Mouse (Mus musculus) stomach, embryonic 16.5 days (tissue): ENCODE results near the gene Chmp2a. TPM values are rescaled to one million over a fixed set of nuclear protein-coding genes. Genes with fewer than 3 reads are reported as not detected.

Experiments
- ATAC-seq: fragments of 200-750 bp; cut with Nextera tagmentation; 2 replicates; pipeline ENCODE4 v1.8.0; 2017; ENCODE audit warnings: moderate number of reproducible peaks, moderate TSS enrichment; ENCODE audit not compliant: insufficient read depth, low FRiP score
- H3K27ac ChIP-seq: fragments of 300-500 bp; sonication (generic); 2 replicates; pipeline ENCODE4 v1.5.1; 2014; ENCODE audit warnings: low read length
- H3K27me3 ChIP-seq: fragments of 300-500 bp; sonication (generic); 2 replicates; pipeline ENCODE4 v1.6.1; 2014; ENCODE audit warnings: low read length, control low read depth, mixed read lengths; ENCODE audit not compliant: control insufficient read depth, insufficient read depth
- H3K36me3 ChIP-seq: fragments of 300-500 bp; sonication (generic); 2 replicates; pipeline ENCODE4 v1.6.1; 2014; ENCODE audit warnings: low read length; ENCODE audit not compliant: control insufficient read depth, insufficient read depth
- H3K4me1 ChIP-seq: fragments of 300-500 bp; sonication (generic); 2 replicates; pipeline ENCODE4 v1.6.1; 2014; ENCODE audit warnings: low read length, control low read depth, mixed read lengths; ENCODE audit not compliant: control insufficient read depth, insufficient read depth
- H3K4me2 ChIP-seq: fragments of 300-500 bp; sonication (generic); 2 replicates; pipeline ENCODE4 v1.6.1; 2014; ENCODE audit warnings: low read depth, low read length, mixed read lengths
- H3K4me3 ChIP-seq: fragments of 300-500 bp; sonication (generic); replicated peaks from 2 replicates; pipeline ENCODE4 v1.5.1; 2014; ENCODE audit warnings: mild to moderate bottlenecking, low read length
- H3K9ac ChIP-seq: fragments of 300-500 bp; sonication (generic); 2 replicates; pipeline ENCODE4 v1.6.1; 2014; ENCODE audit warnings: low read length
- H3K9me3 ChIP-seq: fragments of 300-500 bp; sonication (generic); replicated peaks from 2 replicates; pipeline ENCODE4 v1.6.1; 2016; ENCODE audit warnings: low read length, control low read depth; ENCODE audit not compliant: control insufficient read depth
- WGBS: fragments of 180-500 bp; shearing (Covaris S2); extraction: QIAGEN DNeasy Blood & Tissue Kit; methylation state at CpG from one replicate; pipeline ENCODE4 v1.1.7; 2014; 5-methylcytosine and 5-hydroxymethylcytosine counted together
- polyA plus RNA-seq: library from polyadenylated mRNA; unstranded; fragments of >200 nt; fragmentation: Nextera tagmentation; extraction: Ambion mirVana; gene quantifications from 2 replicates; pipeline ENCODE4 v1.2.1, GENCODE M21; 2015

Gene Chmp2a
- polyA plus RNA-seq, 1 experiment from 2014 or later, result 189 TPM

DNA sequence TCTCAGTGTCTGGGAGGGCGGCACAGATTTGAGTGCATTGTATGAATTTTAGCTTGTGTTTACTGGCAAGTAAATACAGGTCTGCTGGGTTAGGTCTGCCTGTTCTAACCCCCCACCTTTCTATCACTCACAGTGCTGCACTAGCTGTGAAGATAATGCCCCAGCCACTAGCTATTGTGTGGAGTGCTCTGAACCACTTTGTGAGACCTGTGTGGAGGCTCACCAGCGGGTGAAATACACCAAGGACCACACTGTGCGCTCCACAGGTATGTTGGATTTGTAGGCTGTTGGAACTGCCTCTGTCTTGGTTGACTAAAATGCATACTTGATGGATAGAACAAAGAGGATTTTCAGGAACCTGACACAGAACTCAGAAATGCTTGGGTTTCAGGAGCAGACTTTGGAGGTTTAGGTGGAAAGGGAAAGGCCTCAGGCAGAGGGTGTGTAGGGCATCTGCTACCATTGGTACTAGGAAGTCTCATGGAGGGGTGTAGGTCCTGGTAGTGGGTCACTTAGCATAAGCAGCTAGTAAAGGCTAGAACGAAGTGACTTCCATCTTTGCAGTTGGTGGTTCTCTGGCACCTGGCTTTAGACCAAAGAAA is 9.0 kb downstream of the Chmp2a start:
- H3K9ac ChIP-seq, result peak overlapping the region; percentile 97
- peak overlapping the region; percentile 85 for H3K4me3 ChIP-seq
- H3K27ac ChIP-seq, result peak overlapping the region; percentile 6; the same call in 1 of the 2 replicates
- peaks cover 38% of the 10 kb centered on the region for H3K36me3 ChIP-seq
- peaks cover 22% of the 10 kb centered on the region for H3K4me1 ChIP-seq
- no peaks in the 10 kb centered on the region for H3K9me3 ChIP-seq
- 22% methylated on average over 4 of the region's 4 CpGs for WGBS
- no peaks in the 10 kb centered on the region for H3K27me3 ChIP-seq
- peak overlapping the region; percentile 73 for H3K4me2 ChIP-seq
- ATAC-seq, result no peak

DNA sequence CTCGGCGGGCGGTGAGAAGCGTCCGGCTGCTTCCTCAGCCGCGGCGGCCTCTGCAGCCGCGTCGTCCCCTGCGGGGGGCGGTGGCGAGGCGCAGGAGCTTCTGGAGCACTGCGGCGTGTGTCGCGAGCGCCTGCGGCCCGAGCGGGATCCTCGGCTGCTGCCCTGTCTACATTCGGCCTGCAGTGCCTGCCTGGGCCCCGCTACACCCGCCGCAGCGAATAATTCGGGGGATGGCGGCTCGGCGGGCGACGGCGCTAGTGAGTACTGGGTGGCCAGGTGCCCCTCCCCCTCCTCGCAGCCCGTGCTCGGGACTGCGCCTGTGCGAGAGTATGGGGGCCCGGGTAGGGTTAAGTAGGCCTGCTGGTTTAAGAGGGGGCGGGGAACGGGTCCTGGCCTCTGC is 9.8 kb downstream of the Chmp2a start:
- H3K9ac ChIP-seq, result peak overlapping the region; percentile 97
- no peaks in the 10 kb centered on the region for H3K27me3 ChIP-seq
- under 1% methylated on average over 44 of the region's 44 CpGs for WGBS
- H3K36me3 ChIP-seq, result peaks cover 30% of the 10 kb centered on the region
- no peaks in the 10 kb centered on the region for H3K9me3 ChIP-seq
- H3K27ac ChIP-seq, result peak overlapping the region; percentile 100
- H3K4me1 ChIP-seq, result peaks cover 22% of the 10 kb centered on the region
- ATAC-seq, result peak; percentile 54
- peak overlapping the region; percentile 85 for H3K4me3 ChIP-seq
- peak overlapping the region; percentile 73 for H3K4me2 ChIP-seq

DNA sequence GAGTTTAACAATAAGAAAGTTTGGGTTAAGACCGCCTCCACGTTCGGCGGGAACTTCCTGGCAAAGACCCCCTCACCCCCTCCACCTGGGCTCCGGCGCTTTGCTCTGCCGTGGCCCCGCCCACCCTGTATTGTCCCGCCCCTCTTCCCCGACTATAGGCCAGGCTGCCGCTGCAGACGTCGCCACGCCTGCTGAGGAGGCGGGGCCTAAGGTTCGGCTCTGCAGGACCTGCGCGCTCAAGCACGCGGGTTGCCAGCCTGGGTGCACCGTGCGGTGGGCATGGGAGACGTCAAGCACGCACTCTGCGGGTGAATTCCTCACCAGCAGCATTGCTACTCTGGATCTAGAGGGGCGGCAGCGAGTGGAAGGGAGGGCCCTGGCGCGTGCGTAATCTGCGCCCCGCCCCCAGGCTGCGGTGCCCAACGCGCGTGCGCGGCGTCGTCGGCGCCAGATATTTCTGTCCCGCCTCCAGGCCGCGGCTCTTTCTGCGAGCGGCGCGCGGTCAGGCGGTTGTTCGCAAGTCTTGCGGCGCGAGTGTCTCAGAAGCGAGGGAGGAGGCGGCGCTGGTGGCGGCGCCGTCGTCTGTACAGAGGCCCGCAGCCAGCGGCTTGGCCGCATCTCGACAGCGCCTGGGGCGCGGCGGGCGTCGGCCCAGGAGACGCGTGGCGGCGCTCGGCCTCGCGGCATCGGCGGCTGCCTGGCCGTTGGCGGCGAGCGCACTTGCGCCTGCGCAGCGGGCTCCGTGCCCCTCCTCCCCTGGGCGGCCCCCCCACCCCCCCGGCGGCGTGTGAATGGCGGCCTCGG is 10.5 kb downstream of the Chmp2a start:
- Histone ChIP-seq H3K4me1 (peaks cover 22% of the 10 kb centered on the region), H3K27ac (peak overlapping the region; percentile 100), H3K4me2 (peak overlapping the region; percentile 73), H3K4me3 (peak overlapping the region; percentile 85), H3K36me3 (peaks cover 24% of the 10 kb centered on the region), H3K9ac (peak overlapping the region; percentile 97), H3K9me3 (no peaks in the 10 kb centered on the region), H3K27me3 (no peaks in the 10 kb centered on the region)
- peak; percentile 88 for ATAC-seq
- WGBS, result under 1% methylated on average over 81 of the region's 95 CpGs

DNA sequence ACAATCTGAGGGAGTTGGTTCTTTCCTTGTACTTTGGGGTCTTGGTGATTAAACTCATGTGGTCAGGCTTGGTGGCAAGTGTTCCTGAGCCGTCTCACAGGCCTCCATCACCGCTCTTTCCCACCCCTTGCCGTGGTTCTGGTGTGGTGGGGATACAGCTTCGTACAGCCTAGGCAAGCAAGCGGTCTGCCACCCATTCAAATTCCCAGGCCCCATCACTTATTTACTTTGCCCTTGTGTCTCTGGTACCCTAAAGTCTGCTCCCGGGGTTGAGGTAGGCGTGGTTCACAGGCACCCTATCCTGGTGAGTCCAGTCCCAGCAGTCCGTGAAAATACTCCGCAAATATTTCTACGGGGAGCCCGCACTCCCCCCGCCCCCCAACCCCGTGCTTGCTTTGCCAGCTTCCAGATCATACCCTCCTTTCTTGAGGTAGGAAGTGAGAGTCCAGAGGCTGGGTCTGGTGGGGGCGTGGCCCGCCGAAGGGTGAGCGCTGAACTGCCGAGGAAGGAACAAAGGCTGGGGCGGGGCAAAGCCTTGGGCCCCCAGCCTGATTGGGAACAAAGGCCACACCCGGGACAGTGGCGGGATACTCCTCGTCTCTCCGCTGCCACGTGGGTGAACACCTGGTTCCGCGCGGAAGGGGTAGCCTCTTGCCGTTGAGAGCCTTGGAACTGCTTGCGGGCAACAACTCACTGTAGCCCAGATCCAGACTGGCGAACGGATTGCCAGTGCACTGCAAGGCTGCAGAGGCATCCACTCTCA is 11.7 kb downstream of the Chmp2a start:
- H3K36me3 ChIP-seq, result peaks cover 12% of the 10 kb centered on the region
- peak overlapping the region; percentile 100 for H3K27ac ChIP-seq
- no peaks in the 10 kb centered on the region for H3K27me3 ChIP-seq
- H3K4me3 ChIP-seq, result peak overlapping the region; percentile 85
- H3K4me1 ChIP-seq, result peaks cover 22% of the 10 kb centered on the region
- peak overlapping the region; percentile 73 for H3K4me2 ChIP-seq
- H3K9ac ChIP-seq, result peak overlapping the region; percentile 97
- 3% methylated on average over 31 of the region's 31 CpGs for WGBS
- ATAC-seq, result peak; percentile 70
- H3K9me3 ChIP-seq, result no peaks in the 10 kb centered on the region

DNA sequence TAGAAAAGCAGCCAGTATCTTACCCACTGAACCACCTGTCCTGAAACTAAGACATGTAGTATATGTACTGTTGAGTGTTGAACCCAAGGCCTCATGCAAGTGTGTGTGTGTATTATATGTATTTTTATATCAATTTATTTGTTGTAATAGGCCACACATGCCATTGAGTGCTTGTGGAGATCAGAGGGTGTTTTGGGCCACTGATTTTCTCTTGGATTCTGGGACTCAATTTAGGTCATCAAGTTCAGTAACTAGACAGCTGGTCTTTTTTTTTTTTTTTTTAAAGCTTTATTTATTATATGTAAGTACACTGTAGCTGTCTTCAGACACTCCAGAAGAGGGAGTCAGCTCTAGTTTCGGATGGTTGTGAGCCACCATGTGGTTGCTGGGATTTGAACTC is 19.4 kb downstream of the Chmp2a start:
- no peaks in the 10 kb centered on the region for H3K27me3 ChIP-seq
- H3K4me3 ChIP-seq, result no peak overlapping the region
- no peak for ATAC-seq
- peaks cover 5% of the 10 kb centered on the region; the same call in 1 of the 2 replicates for H3K4me1 ChIP-seq
- 85% methylated on average over 1 of the region's 1 CpGs for WGBS
- no peak overlapping the region for H3K4me2 ChIP-seq
- no peak overlapping the region for H3K9ac ChIP-seq
- no peaks in the 10 kb centered on the region for H3K9me3 ChIP-seq
- no peak overlapping the region for H3K27ac ChIP-seq
- H3K36me3 ChIP-seq, result no peaks in the 10 kb centered on the region

DNA sequence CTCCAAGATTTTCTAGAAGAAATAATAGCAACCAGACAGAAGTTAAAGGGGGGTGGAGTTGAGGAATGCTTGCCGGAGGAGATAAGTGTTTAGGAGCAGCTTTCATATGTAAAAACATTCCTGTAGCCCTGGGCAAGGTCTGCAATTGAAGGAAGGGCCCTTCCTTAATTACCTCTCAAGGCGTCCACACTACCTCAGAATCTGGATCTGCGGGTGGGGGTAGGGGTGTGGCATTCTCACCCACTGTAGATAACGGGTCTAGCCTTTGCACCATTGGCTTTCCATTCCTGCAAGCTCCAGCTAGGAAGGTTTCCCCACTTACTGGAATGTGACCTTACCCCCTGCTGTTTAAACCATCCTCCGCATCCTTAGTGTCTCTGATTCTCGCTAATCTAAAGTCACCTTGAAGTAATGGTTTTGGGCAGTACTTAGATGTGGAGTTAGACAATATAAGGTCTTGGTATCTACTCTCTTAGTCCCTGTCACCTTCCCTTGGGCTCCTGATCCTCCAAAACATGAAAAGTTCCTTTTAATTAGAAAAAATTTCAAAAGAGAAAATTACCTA is 20.2 kb downstream of the Chmp2a start:
- 37% methylated on average over 6 of the region's 6 CpGs for WGBS
- no peak overlapping the region for H3K9ac ChIP-seq
- H3K36me3 ChIP-seq, result no peaks in the 10 kb centered on the region
- H3K4me3 ChIP-seq, result no peak overlapping the region
- H3K27me3 ChIP-seq, result no peaks in the 10 kb centered on the region
- no peaks in the 10 kb centered on the region for H3K9me3 ChIP-seq
- H3K4me2 ChIP-seq, result no peak overlapping the region
- H3K27ac ChIP-seq, result no peak overlapping the region
- peaks cover 6% of the 10 kb centered on the region; the same call in 1 of the 2 replicates for H3K4me1 ChIP-seq
- ATAC-seq, result no peak

DNA sequence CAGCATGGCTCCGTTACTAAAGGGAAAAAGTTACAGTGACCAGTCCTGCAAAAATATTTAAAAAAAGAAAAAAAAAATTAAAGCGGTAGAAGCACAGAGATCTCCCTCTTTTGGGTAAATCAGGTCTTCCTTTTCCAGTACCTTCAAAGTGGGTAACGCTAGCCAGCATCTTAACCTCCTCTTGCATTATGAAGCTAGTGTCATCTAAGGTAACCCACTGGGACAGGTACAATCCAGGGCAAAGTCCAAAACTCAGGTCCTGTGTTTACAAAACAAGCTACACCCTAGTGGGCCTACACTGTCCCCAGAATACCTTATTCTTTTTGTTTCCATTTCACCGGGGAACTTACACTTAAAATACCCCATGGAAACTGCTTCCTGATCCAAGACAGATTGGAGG is 20.9 kb downstream of the Chmp2a start:
- no peaks in the 10 kb centered on the region for H3K27me3 ChIP-seq
- ATAC-seq, result no peak
- H3K4me2 ChIP-seq, result no peak overlapping the region
- no peaks in the 10 kb centered on the region for H3K9me3 ChIP-seq
- no peaks in the 10 kb centered on the region for H3K36me3 ChIP-seq
- peaks cover 10% of the 10 kb centered on the region for H3K4me1 ChIP-seq
- no peak overlapping the region for H3K9ac ChIP-seq
- H3K4me3 ChIP-seq, result no peak overlapping the region
- WGBS, result 63% methylated on average over 4 of the region's 4 CpGs
- no peak overlapping the region for H3K27ac ChIP-seq

DNA sequence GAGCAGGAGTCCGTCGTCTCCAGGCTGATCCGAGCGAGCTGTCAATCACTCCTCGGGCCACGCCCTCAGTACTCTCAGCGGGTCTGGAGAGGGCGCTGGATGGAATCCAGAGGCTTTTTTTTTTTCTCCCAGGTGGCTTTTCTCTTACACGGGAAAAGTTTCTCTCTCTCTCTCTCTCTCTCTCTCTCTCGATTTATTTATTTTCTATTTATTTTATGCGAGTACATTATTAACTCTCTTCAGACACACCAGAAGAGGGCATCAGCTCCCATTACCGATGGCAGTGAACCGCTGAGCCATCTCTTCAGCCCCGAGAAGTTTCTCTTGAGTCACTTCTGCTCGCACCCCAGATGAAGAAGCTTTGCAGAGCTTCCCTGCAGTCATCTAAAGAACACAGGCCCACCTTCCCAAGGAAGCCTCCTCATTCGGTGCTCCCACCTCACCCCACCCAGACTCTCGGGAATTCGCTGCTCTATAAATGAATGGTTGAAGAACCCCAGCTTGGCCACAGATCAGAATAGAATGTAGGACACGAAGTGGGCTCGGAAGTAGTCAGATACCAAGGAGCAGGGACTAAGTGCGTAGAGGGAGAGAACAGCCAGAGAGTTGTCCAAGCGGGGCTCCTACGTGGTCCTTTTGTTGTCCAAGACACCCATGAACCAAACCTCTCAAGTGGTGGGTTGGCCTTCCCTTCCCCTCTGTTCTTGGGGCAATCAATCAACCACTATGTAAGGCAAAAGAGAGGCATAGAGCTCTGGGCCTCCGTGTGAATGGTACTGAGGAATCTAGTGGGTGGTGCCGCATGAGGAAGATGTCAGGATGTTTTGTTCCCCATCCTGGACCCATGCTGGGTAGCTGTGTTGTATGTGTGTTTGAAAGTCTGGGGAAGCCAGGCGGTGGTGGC is 24.4 kb downstream of the Chmp2a start, which contains the start of gene Zbtb45:
Zbtb45 (minus strand) TSS at position 30 of the 904 bp plus-strand sequence.
- Histone ChIP-seq H3K9ac (peak within 1 kb of the TSS; percentile 89), H3K27ac (peak within 1 kb of the TSS; percentile 95), H3K9me3 (no peaks in the 10 kb centered on the region), H3K4me3 (peak within 1 kb of the TSS; percentile 71), H3K4me2 (peak within 1 kb of the TSS; percentile 81), H3K27me3 (no peaks in the 10 kb centered on the region), H3K4me1 (peaks cover 11% of the 10 kb centered on the region), H3K36me3 (0 out of 2 replicates have a peak, but pooled peaks cover 12% of the 10 kb centered on the region)
- no peak for ATAC-seq
- 13% methylated on average over 26 of the region's 26 CpGs for WGBS
